Mouse (Mus musculus) neural tube, embryonic 15.5 days (tissue): ENCODE measurements around the gene Thsd1. TPM values are rescaled to one million over a fixed set of nuclear protein-coding genes. Genes with fewer than 3 reads are reported as not detected.

ENCODE experiments used
- ATAC-seq: fragments of 200-750 bp; cut with Nextera tagmentation; 2 replicates; pipeline ENCODE4 v1.8.0; 2017; ENCODE audit warnings: mild to moderate bottlenecking, moderate TSS enrichment, moderate library complexity; ENCODE audit not compliant: low FRiP score
- H3K27ac ChIP-seq: fragments of 300-500 bp; sonication (generic); replicated peaks from 2 replicates; pipeline ENCODE4 v1.5.1; 2015; ENCODE audit warnings: mild to moderate bottlenecking, inconsistent platforms
- H3K27me3 ChIP-seq: fragments of 300-500 bp; sonication (generic); replicated peaks from 2 replicates; pipeline ENCODE4 v1.6.1; 2015; ENCODE audit warnings: inconsistent platforms
- H3K36me3 ChIP-seq: fragments of 300-500 bp; sonication (generic); 2 replicates; pipeline ENCODE4 v1.6.1; 2015; ENCODE audit warnings: inconsistent platforms
- H3K4me1 ChIP-seq: fragments of 300-500 bp; sonication (generic); 2 replicates; pipeline ENCODE4 v1.6.1; 2015; ENCODE audit warnings: inconsistent platforms
- H3K4me2 ChIP-seq: fragments of 300-500 bp; sonication (generic); 2 replicates; pipeline ENCODE4 v1.6.1; 2015; ENCODE audit warnings: inconsistent platforms, mild to moderate bottlenecking, moderate library complexity
- H3K4me3 ChIP-seq: fragments of 300-500 bp; sonication (generic); replicated peaks from 2 replicates; pipeline ENCODE4 v1.5.1; 2015; ENCODE audit warnings: mild to moderate bottlenecking, inconsistent platforms
- H3K9ac ChIP-seq: fragments of 300-500 bp; sonication (generic); replicated peaks from 2 replicates; pipeline ENCODE4 v1.6.1; 2015; ENCODE audit warnings: mild to moderate bottlenecking, inconsistent platforms
- H3K9me3 ChIP-seq: fragments of 300-500 bp; sonication (generic); replicated peaks from 2 replicates; pipeline ENCODE4 v1.6.1; 2016; ENCODE audit warnings: inconsistent platforms
- WGBS: fragments of 180-500 bp; shearing (Covaris S2); methylation state at CpG from one replicate; pipeline ENCODE4 v1.1.7; 2015; ENCODE audit warnings: mixed read lengths; 5-methylcytosine and 5-hydroxymethylcytosine counted together
- polyA plus RNA-seq: library from polyadenylated mRNA; unstranded; fragments of >200 nt; fragmentation: Nextera tagmentation; extraction: Ambion mirVana; gene quantifications from 2 replicates; pipeline ENCODE4 v1.2.1, GENCODE M21; 2015

Thsd1 gene
- polyA plus RNA-seq: 7.4 and 9.5 TPM in 2 replicates

- peak within 1 kb of the TSS; percentile 51 for H3K9ac ChIP-seq
- H3K27me3 ChIP-seq: peaks cover 29% of the 10 kb centered on the region
- peak; percentile 72 for ATAC-seq
- peak within 1 kb of the TSS; percentile 98 for H3K4me2 ChIP-seq
- H3K4me3 ChIP-seq: peak within 1 kb of the TSS; percentile 47
- peak within 1 kb of the TSS; percentile 18; the same call in 1 of the 2 replicates for H3K27ac ChIP-seq
- H3K36me3 ChIP-seq: peaks cover 7% of the 10 kb centered on the region
- peaks cover 9% of the 10 kb centered on the region for H3K4me1 ChIP-seq
- 2% methylated on average over 39 of the region's 39 CpGs for WGBS
- no peaks in the 10 kb centered on the region for H3K9me3 ChIP-seq
Measured at GRCm38 (mm10) chr8:22227061-22227877, at the start of gene Thsd1. Gene Thsd1, plus strand, starts transcription at chr8:22227313.

GRCm38 (mm10) chr8:22184884-22185283 is 42.2 kb upstream of the Thsd1 start:
- no peaks in the 10 kb centered on the region for H3K27me3 ChIP-seq
- no peak overlapping the region; the same call in 1 of the 2 replicates for H3K27ac ChIP-seq
- ATAC-seq: peak; percentile 56
- no peaks in the 10 kb centered on the region for H3K36me3 ChIP-seq
- peak overlapping the region; percentile 71 for H3K4me2 ChIP-seq
- peak overlapping the region; percentile 83 for H3K4me3 ChIP-seq
- no peaks in the 10 kb centered on the region for H3K9me3 ChIP-seq
- peak overlapping the region; percentile 66 for H3K9ac ChIP-seq
- H3K4me1 ChIP-seq: peaks cover 9% of the 10 kb centered on the region
- WGBS: 0% methylated on average over 3 of the region's 3 CpGs

- H3K27me3 ChIP-seq: no peaks in the 10 kb centered on the region
- H3K4me3 ChIP-seq: peak within 1 kb of the TSS; percentile 83
- H3K4me2 ChIP-seq: peak within 1 kb of the TSS; percentile 71
- WGBS: 3% methylated on average over 63 of the region's 63 CpGs
- no peaks in the 10 kb centered on the region for H3K36me3 ChIP-seq
- H3K4me1 ChIP-seq: peaks cover 9% of the 10 kb centered on the region
- peak; percentile 99 for ATAC-seq
- H3K9me3 ChIP-seq: no peaks in the 10 kb centered on the region
- peak within 1 kb of the TSS; percentile 66 for H3K9ac ChIP-seq
- peak within 1 kb of the TSS; percentile 84 for H3K27ac ChIP-seq
Measured at GRCm38 (mm10) chr8:22185431-22186397, 41.4 kb upstream of the Thsd1 start, which contains the start of gene Ckap2. Gene Ckap2, minus strand, starts transcription at chr8:22185819.

GRCm38 (mm10) chr8:22192660-22193431 is 34.3 kb upstream of the Thsd1 start, which contains the start of gene Vps36:
Gene Vps36, plus strand, starts transcription at chr8:22192809.
- under 1% methylated on average over 71 of the region's 73 CpGs for WGBS

GRCm38 (mm10) chr8:22193432-22194010 is 33.6 kb upstream of the Thsd1 start:
- peak; percentile 40; the same call in 1 of the 2 replicates for ATAC-seq
- Histone ChIP-seq H3K4me2 (peak overlapping the region; percentile 75), H3K27ac (peak overlapping the region; percentile 96), H3K27me3 (no peaks in the 10 kb centered on the region), H3K4me3 (peak overlapping the region; percentile 89), H3K4me1 (peaks cover 17% of the 10 kb centered on the region), H3K36me3 (no peaks in the 10 kb centered on the region), H3K9ac (peak overlapping the region; percentile 91), H3K9me3 (no peaks in the 10 kb centered on the region)
- 11% methylated on average over 12 of the region's 12 CpGs for WGBS

More at GRCm38 (mm10) chr8:22192660-22193431, 34.3 kb upstream of the Thsd1 start, which contains the start of gene Vps36:
- Histone ChIP-seq H3K36me3 (no peaks in the 10 kb centered on the region), H3K27me3 (no peaks in the 10 kb centered on the region), H3K4me1 (peaks cover 17% of the 10 kb centered on the region), H3K4me3 (peak within 1 kb of the TSS; percentile 89), H3K9me3 (no peaks in the 10 kb centered on the region), H3K4me2 (peak within 1 kb of the TSS; percentile 75), H3K27ac (peak within 1 kb of the TSS; percentile 96), H3K9ac (peak within 1 kb of the TSS; percentile 91)
- ATAC-seq: peak; percentile 94

- peaks cover 17% of the 10 kb centered on the region for H3K4me1 ChIP-seq
- no peak overlapping the region for H3K4me3 ChIP-seq
- no peak overlapping the region for H3K4me2 ChIP-seq
- H3K27me3 ChIP-seq: no peaks in the 10 kb centered on the region
- H3K9ac ChIP-seq: no peak overlapping the region
- no peak overlapping the region for H3K27ac ChIP-seq
- no peaks in the 10 kb centered on the region for H3K9me3 ChIP-seq
- 90% methylated on average over 6 of the region's 6 CpGs for WGBS
- no peak for ATAC-seq
- peaks cover 21% of the 10 kb centered on the region for H3K36me3 ChIP-seq
Measured at GRCm38 (mm10) chr8:22197914-22198313, 29.2 kb upstream of the Thsd1 start.

GRCm38 (mm10) chr8:22199481-22199880 is 27.6 kb upstream of the Thsd1 start:
- 97% methylated on average over 8 of the region's 8 CpGs for WGBS
- H3K4me3 ChIP-seq: no peak overlapping the region
- no peak overlapping the region for H3K27ac ChIP-seq
- H3K9ac ChIP-seq: no peak overlapping the region
- H3K4me1 ChIP-seq: peaks cover 4% of the 10 kb centered on the region
- H3K9me3 ChIP-seq: no peaks in the 10 kb centered on the region
- no peaks in the 10 kb centered on the region for H3K27me3 ChIP-seq
- H3K36me3 ChIP-seq: peaks cover 21% of the 10 kb centered on the region
- H3K4me2 ChIP-seq: no peak overlapping the region
- no peak for ATAC-seq

- 68% methylated on average over 4 of the region's 4 CpGs for WGBS
- Histone ChIP-seq H3K36me3 (peaks cover 31% of the 10 kb centered on the region), H3K4me3 (no peak overlapping the region), H3K4me1 (no peaks in the 10 kb centered on the region), H3K4me2 (no peak overlapping the region), H3K27ac (no peak overlapping the region), H3K9me3 (no peaks in the 10 kb centered on the region), H3K27me3 (no peaks in the 10 kb centered on the region), H3K9ac (no peak overlapping the region)
- no peak for ATAC-seq
Measured at GRCm38 (mm10) chr8:22207535-22207934, 19.6 kb upstream of the Thsd1 start.

GRCm38 (mm10) chr8:22209012-22209411 is 18.1 kb upstream of the Thsd1 start:
- no peak for ATAC-seq
- H3K9ac ChIP-seq: no peak overlapping the region
- H3K4me1 ChIP-seq: no peaks in the 10 kb centered on the region
- H3K4me3 ChIP-seq: no peak overlapping the region
- WGBS: 82% methylated on average over 5 of the region's 5 CpGs
- no peak overlapping the region for H3K4me2 ChIP-seq
- H3K27me3 ChIP-seq: no peaks in the 10 kb centered on the region
- peaks cover 34% of the 10 kb centered on the region for H3K36me3 ChIP-seq
- H3K27ac ChIP-seq: no peak overlapping the region
- no peaks in the 10 kb centered on the region for H3K9me3 ChIP-seq

GRCm38 (mm10) chr8:22214826-22215225 is 12.3 kb upstream of the Thsd1 start:
- no peaks in the 10 kb centered on the region for H3K4me1 ChIP-seq
- no peak overlapping the region for H3K27ac ChIP-seq
- no peaks in the 10 kb centered on the region for H3K27me3 ChIP-seq
- no peak for ATAC-seq
- no peak overlapping the region for H3K4me2 ChIP-seq
- peaks cover 70% of the 10 kb centered on the region for H3K36me3 ChIP-seq
- no peaks in the 10 kb centered on the region for H3K9me3 ChIP-seq
- H3K4me3 ChIP-seq: no peak overlapping the region
- no peak overlapping the region for H3K9ac ChIP-seq
- WGBS: 95% methylated on average over 10 of the region's 10 CpGs
